Mouse (Mus musculus) intestine, postnatal 0 days (tissue): ENCODE measurements around the gene Chst1. TPM values are rescaled to one million over a fixed set of nuclear protein-coding genes. Genes with fewer than 3 reads are reported as not detected.

Source experiments
- ATAC-seq: fragments of 200-750 bp; cut with Nextera tagmentation; 2 replicates; pipeline ENCODE4 v1.8.0; 2017; ENCODE audit warnings: mild to moderate bottlenecking, moderate TSS enrichment, moderate library complexity
- H3K27ac ChIP-seq: fragments of 300-500 bp; sonication (generic); 2 replicates; pipeline ENCODE4 v1.5.1; 2014; ENCODE audit warnings: mild to moderate bottlenecking, low read depth, low read length, moderate library complexity
- H3K27me3 ChIP-seq: fragments of 300-500 bp; sonication (generic); replicated peaks from 2 replicates; pipeline ENCODE4 v1.6.1; 2014; ENCODE audit warnings: low read length, mixed read lengths; ENCODE audit not compliant: control insufficient read depth, insufficient read depth
- H3K36me3 ChIP-seq: fragments of 300-500 bp; sonication (generic); 2 replicates; pipeline ENCODE4 v1.6.1; 2014; ENCODE audit warnings: mild to moderate bottlenecking, moderate library complexity; ENCODE audit not compliant: control insufficient read depth, insufficient read depth
- H3K4me1 ChIP-seq: fragments of 300-500 bp; sonication (generic); replicated peaks from 2 replicates; pipeline ENCODE4 v1.6.1; 2014; ENCODE audit warnings: antibody characterized with exemption, low read length, mixed read lengths; ENCODE audit not compliant: control insufficient read depth, insufficient read depth
- H3K4me2 ChIP-seq: fragments of 300-500 bp; sonication (generic); replicated peaks from 2 replicates; pipeline ENCODE4 v1.6.1; 2014; ENCODE audit warnings: low read depth, mild to moderate bottlenecking, moderate library complexity
- H3K4me3 ChIP-seq: fragments of 300-500 bp; sonication (generic); 2 replicates; pipeline ENCODE4 v1.5.1; 2014; ENCODE audit warnings: low read depth, low read length
- H3K9ac ChIP-seq: fragments of 300-500 bp; sonication (generic); 2 replicates; pipeline ENCODE4 v1.6.1; 2014; ENCODE audit warnings: mild to moderate bottlenecking, low read depth, low read length
- H3K9me3 ChIP-seq: fragments of 300-500 bp; sonication (generic); 2 replicates; pipeline ENCODE4 v1.6.1; 2016; ENCODE audit warnings: mixed run types; ENCODE audit not compliant: control insufficient read depth
- CTCF ChIP-seq: sonication (generic); IDR thresholded peaks from 2 replicates; pipeline ENCODE4 v1.5.1; 2016; ENCODE audit warnings: low read depth, mild to moderate bottlenecking, control low read depth, antibody characterized with exemption, moderate library complexity
- WGBS: fragments of 180-500 bp; shearing (Covaris S2); extraction: QIAGEN DNeasy Blood & Tissue Kit; methylation state at CpG from one replicate; pipeline ENCODE4 v1.1.7; 2014; 5-methylcytosine and 5-hydroxymethylcytosine counted together
- polyA plus RNA-seq: library from polyadenylated mRNA; unstranded; fragments of >200 nt; fragmentation: Nextera tagmentation; extraction: Ambion mirVana; gene quantifications from 2 replicates; pipeline ENCODE4 v1.2.1, GENCODE M21; 2015

Chst1 gene
- polyA plus RNA-seq = 2.2 and 2.3 TPM in 2 replicates

DNA sequence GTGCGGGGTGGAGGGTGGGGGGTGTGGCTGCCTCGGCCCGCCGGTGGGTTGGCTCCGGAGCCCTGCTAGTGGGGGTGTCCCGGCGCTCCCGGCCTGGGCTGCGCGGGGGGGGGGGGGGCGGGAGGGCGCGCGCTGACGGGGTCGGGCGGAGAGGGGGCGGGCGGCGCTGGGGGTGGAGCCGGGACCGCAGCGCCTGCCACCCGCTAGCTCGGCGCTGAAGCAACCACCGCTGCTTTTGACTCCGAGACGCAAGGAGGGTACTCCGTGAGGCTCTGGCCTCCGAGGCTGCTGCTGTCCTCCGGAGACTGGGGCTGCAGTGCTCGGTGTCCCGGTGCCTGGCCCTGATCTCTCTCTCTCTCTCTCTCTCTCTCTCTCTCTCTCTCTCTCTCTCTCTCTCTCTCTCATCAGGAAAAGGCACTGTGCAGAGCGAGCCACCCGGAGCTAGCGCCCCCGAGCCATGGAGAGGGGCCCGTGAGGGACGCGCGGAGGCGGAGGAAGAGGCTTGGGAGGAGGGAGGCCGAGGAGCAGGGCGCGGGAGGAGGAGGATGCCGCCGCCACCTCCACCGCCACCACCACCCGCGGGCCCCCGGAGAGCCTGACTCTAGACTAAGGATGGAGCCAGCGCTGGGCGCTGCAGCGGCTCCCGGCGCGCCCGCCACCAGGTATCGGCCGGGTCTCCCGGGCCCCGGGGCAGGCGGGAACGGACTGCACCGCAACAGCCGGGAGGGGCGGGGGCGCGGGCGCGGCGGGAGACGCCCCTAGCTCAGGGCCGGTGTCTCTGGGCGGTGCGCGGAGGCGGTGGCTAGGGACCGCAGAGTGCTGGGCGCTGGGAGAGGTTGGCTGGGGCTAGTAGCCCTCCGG is at the start of gene Chst1:
Chst1 (plus strand) TSS at position 221 of the 861 bp plus-strand sequence.
- peak within 1 kb of the TSS; percentile 48 for H3K9ac ChIP-seq
- H3K4me2 ChIP-seq = peak within 1 kb of the TSS; percentile 82
- H3K4me1 ChIP-seq = no peaks in the 10 kb centered on the region
- H3K27ac ChIP-seq = no peak within 1 kb of the TSS
- ATAC-seq = peak; percentile 38; the same call in 1 of the 2 replicates
- H3K36me3 ChIP-seq = no peaks in the 10 kb centered on the region
- 0% methylated on average over 58 of the region's 82 CpGs for WGBS
- no peak for TF ChIP-seq CTCF
- no peaks in the 10 kb centered on the region for H3K9me3 ChIP-seq
- H3K27me3 ChIP-seq = peaks cover 39% of the 10 kb centered on the region
- peak within 1 kb of the TSS; percentile 54 for H3K4me3 ChIP-seq

DNA sequence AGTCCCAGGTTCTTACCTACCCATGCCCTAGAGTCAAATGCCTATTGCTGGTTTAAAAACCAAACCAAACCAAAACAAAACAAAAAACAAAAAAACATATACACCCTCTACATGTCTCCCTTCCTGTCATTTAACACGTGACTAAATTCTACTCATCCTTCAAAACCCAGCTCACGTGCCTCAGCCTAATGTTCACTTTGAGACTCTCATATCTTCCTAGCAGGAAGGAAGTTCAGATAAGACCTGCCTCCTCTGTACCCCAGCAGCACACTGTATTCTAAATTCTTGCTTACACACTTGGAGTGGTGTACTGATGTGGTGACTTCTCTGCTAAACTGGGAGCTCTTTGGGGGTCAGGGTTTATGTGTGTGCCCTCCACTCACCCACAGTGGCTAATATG is 49.5 kb upstream of the Chst1 start:
- 57% methylated on average over 2 of the region's 2 CpGs for WGBS
- no peaks in the 10 kb centered on the region for H3K27me3 ChIP-seq
- no peak overlapping the region for H3K4me2 ChIP-seq
- TF ChIP-seq CTCF = no peak
- no peaks in the 10 kb centered on the region for H3K4me1 ChIP-seq
- no peak overlapping the region for H3K9ac ChIP-seq
- no peak for ATAC-seq
- no peaks in the 10 kb centered on the region for H3K36me3 ChIP-seq
- no peak overlapping the region for H3K27ac ChIP-seq
- H3K4me3 ChIP-seq = no peak overlapping the region
- no peaks in the 10 kb centered on the region for H3K9me3 ChIP-seq

- no peak overlapping the region for H3K27ac ChIP-seq
- no peaks in the 10 kb centered on the region for H3K36me3 ChIP-seq
- no peak overlapping the region for H3K9ac ChIP-seq
- ATAC-seq = no peak
- H3K4me1 ChIP-seq = no peaks in the 10 kb centered on the region
- no peaks in the 10 kb centered on the region for H3K9me3 ChIP-seq
- no peak overlapping the region for H3K4me3 ChIP-seq
- H3K27me3 ChIP-seq = no peaks in the 10 kb centered on the region
- TF ChIP-seq CTCF = no peak
- no peak overlapping the region for H3K4me2 ChIP-seq
These were observed 45.0 kb upstream of the Chst1 start for GRCm38 (mm10) chr2:92554536-92554935.

DNA sequence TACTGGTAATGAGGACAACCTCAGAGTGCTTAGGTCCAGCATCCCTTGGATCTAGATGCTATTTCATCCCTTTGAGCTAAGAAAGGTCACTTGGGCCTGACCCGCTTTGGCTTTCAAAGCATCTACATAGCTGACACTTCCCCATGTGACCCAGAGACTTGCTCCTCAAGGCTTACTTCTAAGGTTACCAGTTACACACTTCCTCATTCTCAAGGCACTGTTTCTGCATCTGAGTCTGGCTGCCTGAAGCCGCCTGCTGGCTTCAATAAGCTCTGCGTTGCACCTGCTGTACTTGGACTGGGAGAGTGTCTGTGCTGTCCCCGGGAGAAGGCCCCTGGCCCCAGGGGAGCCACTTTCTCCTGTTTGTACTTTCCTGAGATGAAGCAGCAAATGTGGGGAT is 36.6 kb upstream of the Chst1 start:
- no peak for TF ChIP-seq CTCF
- Histone ChIP-seq H3K9me3 (no peaks in the 10 kb centered on the region), H3K27ac (no peak overlapping the region), H3K36me3 (no peaks in the 10 kb centered on the region), H3K4me1 (no peaks in the 10 kb centered on the region), H3K9ac (no peak overlapping the region), H3K27me3 (no peaks in the 10 kb centered on the region), H3K4me3 (no peak overlapping the region), H3K4me2 (no peak overlapping the region)
- ATAC-seq = no peak
- WGBS = 52% methylated on average over 4 of the region's 4 CpGs

- no peak for ATAC-seq
- no peak overlapping the region for H3K4me2 ChIP-seq
- WGBS = 75% methylated on average over 6 of the region's 6 CpGs
These were observed 28.9 kb upstream of the Chst1 start for GRCm38 (mm10) chr2:92570623-92571022.

DNA sequence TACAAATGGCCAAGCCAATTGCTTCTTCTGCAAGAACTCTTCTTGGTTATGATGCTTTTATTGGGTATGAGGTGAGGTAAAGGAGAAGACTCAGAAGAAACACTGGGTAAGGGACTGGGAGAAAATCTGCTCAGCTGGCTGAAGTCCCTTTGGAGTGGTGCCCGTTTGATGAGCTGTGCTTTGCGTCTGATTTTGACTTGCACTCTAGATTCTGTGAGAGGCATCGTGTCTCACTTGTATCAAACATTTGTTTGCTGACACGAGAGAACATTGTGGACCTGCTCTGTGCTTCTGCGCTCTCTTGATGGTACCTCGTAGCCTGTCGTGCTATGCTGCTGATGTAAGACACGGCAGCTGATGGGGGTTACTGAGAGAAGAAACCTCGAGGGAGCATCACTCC is 21.7 kb upstream of the Chst1 start:
- H3K27ac ChIP-seq = no peak overlapping the region
- TF ChIP-seq CTCF = no peak
- no peak overlapping the region for H3K4me3 ChIP-seq
- H3K36me3 ChIP-seq = no peaks in the 10 kb centered on the region
- H3K4me2 ChIP-seq = no peak overlapping the region
- H3K27me3 ChIP-seq = no peaks in the 10 kb centered on the region
- WGBS = 65% methylated on average over 9 of the region's 9 CpGs
- H3K9me3 ChIP-seq = no peaks in the 10 kb centered on the region
- no peak overlapping the region for H3K9ac ChIP-seq
- H3K4me1 ChIP-seq = no peaks in the 10 kb centered on the region; the same call in 1 of the 2 replicates
- no peak for ATAC-seq

More at GRCm38 (mm10) chr2:92570623-92571022, 28.9 kb upstream of the Chst1 start:
- no peaks in the 10 kb centered on the region for H3K9me3 ChIP-seq
- no peak overlapping the region for H3K27ac ChIP-seq
- no peak overlapping the region for H3K4me3 ChIP-seq
- H3K27me3 ChIP-seq = 0 out of 2 replicates have a peak, but pooled peaks cover 3% of the 10 kb centered on the region
- TF ChIP-seq CTCF = no peak
- H3K9ac ChIP-seq = no peak overlapping the region
- H3K36me3 ChIP-seq = no peaks in the 10 kb centered on the region
- no peaks in the 10 kb centered on the region for H3K4me1 ChIP-seq
